Mouse (Mus musculus) heart, postnatal 0 days (tissue): Measurements from ENCODE around the gene Maneal.

Source experiments
- CTCF ChIP-seq: IDR thresholded peaks from 2 replicates; pipeline ENCODE4 v1.5.1; 2016; ENCODE audit warnings: antibody characterized with exemption, control low read depth, low read depth
- EP300 ChIP-seq: IDR thresholded peaks from 2 replicates; pipeline ENCODE4 v1.6.1; 2016; ENCODE audit warnings: antibody characterized with exemption, low read depth

GRCm38 (mm10) chr4:124817803-124818202, 44.2 kb downstream of the Maneal start:
- TF ChIP-seq CTCF (no peak), EP300 (no peak)
